Mouse (Mus musculus) liver, postnatal 0 days (tissue): Measurements from ENCODE around the gene Pibf1.

Experiments
- CTCF ChIP-seq: sonication (generic); IDR thresholded peaks from 2 replicates; pipeline ENCODE4 v1.5.1; 2016; ENCODE audit warnings: antibody characterized with exemption, low read depth
- EP300 ChIP-seq: IDR thresholded peaks from 2 replicates; pipeline ENCODE4 v1.6.1; 2016; ENCODE audit warnings: antibody characterized with exemption, low read depth, mild to moderate bottlenecking

DNA sequence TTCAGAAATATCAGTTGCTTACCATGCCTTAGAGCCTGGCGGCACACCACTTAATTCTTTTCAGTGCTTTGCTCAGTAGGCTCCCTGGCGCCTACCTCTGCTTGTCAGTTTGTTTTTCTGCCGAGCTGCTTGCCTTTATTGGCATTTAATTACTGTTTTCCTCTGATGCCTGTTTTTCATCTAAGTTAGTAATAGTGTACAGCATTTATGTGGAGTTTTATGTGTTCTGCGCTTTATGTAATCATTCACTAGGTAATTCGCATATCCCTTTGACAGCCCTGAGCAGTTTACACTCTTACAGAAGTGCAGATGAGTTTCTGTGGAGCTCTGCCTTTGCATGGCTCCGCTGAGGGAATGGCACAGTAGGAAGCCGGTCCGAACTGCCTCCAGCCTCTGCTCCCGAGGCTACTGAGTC is 120.5 kb downstream of the Pibf1 start:
- TF ChIP-seq CTCF (no peak), EP300 (no peak)
